Mouse (Mus musculus): ENCODE measurements around the gene Tnfrsf13c. TPM values are rescaled to one million over a fixed set of nuclear protein-coding genes. Genes with fewer than 3 reads are reported as not detected.

Tnfrsf13c gene
- polyA plus RNA-seq, 1 experiment from 2014 or later = 0.15 TPM

GRCm38 (mm10) chr15:82215332-82216046 lies 8.7 kb downstream of the Tnfrsf13c start:
- no peaks in the 10 kb centered on the region for H3K36me3 ChIP-seq
- H3K4me3 ChIP-seq = no peak overlapping the region
- H3K27ac ChIP-seq (replicated peaks) = no peak overlapping the region
- no peak for ATAC-seq (ENCODE audit: extremely low read depth, insufficient number of reproducible peaks, low FRiP score, low TSS enrichment)
- no peak overlapping the region; the same call in 1 of the 2 replicates for H3K4me2 ChIP-seq
- H3K4me1 ChIP-seq = peaks cover 39% of the 10 kb centered on the region
- no peaks in the 10 kb centered on the region for H3K9me3 ChIP-seq
- WGBS = 32% methylated on average over 11 of the region's 11 CpGs
- peaks cover 97% of the 10 kb centered on the region for H3K27me3 ChIP-seq (replicated peaks)
- H3K9ac ChIP-seq = no peak overlapping the region

GRCm38 (mm10) chr15:82213222-82213621 lies 10.9 kb downstream of the Tnfrsf13c start:
- no peaks in the 10 kb centered on the region for H3K9me3 ChIP-seq
- H3K36me3 ChIP-seq = no peaks in the 10 kb centered on the region
- 9% methylated on average over 4 of the region's 4 CpGs for WGBS
- peaks cover 39% of the 10 kb centered on the region for H3K4me1 ChIP-seq
- H3K27ac ChIP-seq (replicated peaks) = no peak overlapping the region
- no peak for ATAC-seq (ENCODE audit: extremely low read depth, insufficient number of reproducible peaks, low FRiP score, low TSS enrichment)
- H3K9ac ChIP-seq = no peak overlapping the region
- peak overlapping the region; percentile 55; the same call in 1 of the 2 replicates for H3K4me3 ChIP-seq
- H3K4me2 ChIP-seq = peak overlapping the region; percentile 71; the same call in 1 of the 2 replicates
- H3K27me3 ChIP-seq (replicated peaks) = peaks cover 99% of the 10 kb centered on the region

GRCm38 (mm10) chr15:82212752-82213063 lies 11.5 kb downstream of the Tnfrsf13c start, which contains the start of gene Shisa8:
Shisa8 (minus strand) TSS chr15:82212815.
- peak within 1 kb of the TSS; percentile 73 for H3K9ac ChIP-seq
- peak within 1 kb of the TSS; percentile 71 for H3K4me2 ChIP-seq
- H3K27me3 ChIP-seq (replicated peaks) = peaks cover 99% of the 10 kb centered on the region
- no peak within 1 kb of the TSS for H3K27ac ChIP-seq (replicated peaks)
- peak within 1 kb of the TSS; percentile 55 for H3K4me3 ChIP-seq
- no peaks in the 10 kb centered on the region for H3K9me3 ChIP-seq
- no peak for ATAC-seq (ENCODE audit: extremely low read depth, insufficient number of reproducible peaks, low FRiP score, low TSS enrichment)
- no peaks in the 10 kb centered on the region for H3K36me3 ChIP-seq
- under 1% methylated on average over 34 of the region's 34 CpGs for WGBS
- H3K4me1 ChIP-seq = peaks cover 39% of the 10 kb centered on the region

- WGBS = under 1% methylated on average over 103 of the region's 112 CpGs
- peak overlapping the region; percentile 71 for H3K4me2 ChIP-seq
- H3K36me3 ChIP-seq = no peaks in the 10 kb centered on the region
- peak overlapping the region; percentile 55 for H3K4me3 ChIP-seq
- ATAC-seq (ENCODE audit: extremely low read depth, insufficient number of reproducible peaks, low FRiP score, low TSS enrichment) = no peak
- H3K27me3 ChIP-seq (replicated peaks) = peaks cover 99% of the 10 kb centered on the region
- peak overlapping the region; percentile 73 for H3K9ac ChIP-seq
- no peak overlapping the region for H3K27ac ChIP-seq (replicated peaks)
- no peaks in the 10 kb centered on the region for H3K9me3 ChIP-seq
- peaks cover 42% of the 10 kb centered on the region for H3K4me1 ChIP-seq
Observed at GRCm38 (mm10) chr15:82211911-82212751, 12.0 kb downstream of the Tnfrsf13c start.

- no peak overlapping the region for H3K9ac ChIP-seq
- WGBS = 2% methylated on average over 11 of the region's 11 CpGs
- H3K27me3 ChIP-seq (replicated peaks) = peaks cover 99% of the 10 kb centered on the region
- H3K9me3 ChIP-seq = no peaks in the 10 kb centered on the region
- H3K27ac ChIP-seq (replicated peaks) = no peak overlapping the region
- no peak for ATAC-seq (ENCODE audit: extremely low read depth, insufficient number of reproducible peaks, low FRiP score, low TSS enrichment)
- no peaks in the 10 kb centered on the region for H3K36me3 ChIP-seq
- H3K4me3 ChIP-seq = peak overlapping the region; percentile 55
- peaks cover 42% of the 10 kb centered on the region for H3K4me1 ChIP-seq
- peak overlapping the region; percentile 71 for H3K4me2 ChIP-seq
Observed at GRCm38 (mm10) chr15:82211281-82211680, 12.9 kb downstream of the Tnfrsf13c start.

GRCm38 (mm10) chr15:82210801-82211200 lies 13.4 kb downstream of the Tnfrsf13c start:
- H3K27me3 ChIP-seq (replicated peaks) = peaks cover 99% of the 10 kb centered on the region
- H3K4me2 ChIP-seq = no peak overlapping the region
- no peak for ATAC-seq (ENCODE audit: extremely low read depth, insufficient number of reproducible peaks, low FRiP score, low TSS enrichment)
- no peak overlapping the region for H3K9ac ChIP-seq
- H3K9me3 ChIP-seq = no peaks in the 10 kb centered on the region
- no peak overlapping the region for H3K4me3 ChIP-seq
- H3K4me1 ChIP-seq = peaks cover 42% of the 10 kb centered on the region
- H3K36me3 ChIP-seq = peaks cover 2% of the 10 kb centered on the region; the same call in 1 of the 2 replicates
- 61% methylated on average over 1 of the region's 1 CpGs for WGBS
- no peak overlapping the region for H3K27ac ChIP-seq (replicated peaks)

- Histone ChIP-seq H3K36me3 (peaks cover 16% of the 10 kb centered on the region), H3K27ac (replicated peaks) (no peak overlapping the region), H3K9me3 (no peaks in the 10 kb centered on the region), H3K4me3 (no peak overlapping the region), H3K27me3 (replicated peaks) (peaks cover 99% of the 10 kb centered on the region), H3K4me2 (no peak overlapping the region), H3K9ac (no peak overlapping the region), H3K4me1 (peaks cover 39% of the 10 kb centered on the region)
- ATAC-seq (ENCODE audit: extremely low read depth, insufficient number of reproducible peaks, low FRiP score, low TSS enrichment) = no peak
- WGBS = 76% methylated on average over 13 of the region's 13 CpGs
Observed at GRCm38 (mm10) chr15:82209295-82210050, 14.7 kb downstream of the Tnfrsf13c start.

GRCm38 (mm10) chr15:82208307-82208706 lies 15.9 kb downstream of the Tnfrsf13c start:
- H3K36me3 ChIP-seq = peaks cover 27% of the 10 kb centered on the region
- no peak for ATAC-seq (ENCODE audit: extremely low read depth, insufficient number of reproducible peaks, low FRiP score, low TSS enrichment)
- 82% methylated on average over 8 of the region's 8 CpGs for WGBS
- H3K4me1 ChIP-seq = peaks cover 39% of the 10 kb centered on the region
- H3K9ac ChIP-seq = no peak overlapping the region
- no peak overlapping the region for H3K27ac ChIP-seq (replicated peaks)
- H3K9me3 ChIP-seq = no peaks in the 10 kb centered on the region
- peaks cover 99% of the 10 kb centered on the region for H3K27me3 ChIP-seq (replicated peaks)
- H3K4me2 ChIP-seq = no peak overlapping the region
- no peak overlapping the region for H3K4me3 ChIP-seq

GRCm38 (mm10) chr15:82207504-82208219 lies 16.5 kb downstream of the Tnfrsf13c start:
- peaks cover 35% of the 10 kb centered on the region for H3K4me1 ChIP-seq
- peak overlapping the region; percentile 56 for H3K4me2 ChIP-seq
- H3K27me3 ChIP-seq (replicated peaks) = peaks cover 99% of the 10 kb centered on the region
- peaks cover 34% of the 10 kb centered on the region for H3K36me3 ChIP-seq
- no peak overlapping the region for H3K27ac ChIP-seq (replicated peaks)
- H3K9ac ChIP-seq = peak overlapping the region; percentile 54
- H3K4me3 ChIP-seq = peak overlapping the region; percentile 26
- WGBS = 16% methylated on average over 30 of the region's 30 CpGs
- ATAC-seq (ENCODE audit: extremely low read depth, insufficient number of reproducible peaks, low FRiP score, low TSS enrichment) = no peak
- H3K9me3 ChIP-seq = no peaks in the 10 kb centered on the region

GRCm38 (mm10) chr15:82207105-82207459 lies 17.1 kb downstream of the Tnfrsf13c start:
- WGBS = 11% methylated on average over 34 of the region's 34 CpGs
- ATAC-seq (ENCODE audit: extremely low read depth, insufficient number of reproducible peaks, low FRiP score, low TSS enrichment) = no peak
- peaks cover 30% of the 10 kb centered on the region for H3K4me1 ChIP-seq
- no peak overlapping the region for H3K27ac ChIP-seq (replicated peaks)
- H3K36me3 ChIP-seq = peaks cover 40% of the 10 kb centered on the region
- H3K4me2 ChIP-seq = peak overlapping the region; percentile 56
- H3K9ac ChIP-seq = peak overlapping the region; percentile 54
- H3K9me3 ChIP-seq = no peaks in the 10 kb centered on the region
- peaks cover 96% of the 10 kb centered on the region for H3K27me3 ChIP-seq (replicated peaks)
- peak overlapping the region; percentile 26 for H3K4me3 ChIP-seq

All from heart, embryonic 13.5 days (tissue).